In genomic region chr8:84945633-84946527, GRCm38 (mm10) we compare ENCODE assay signal across 1 mouse cellular context.
TF ChIP-seq lines count a peak whose summit lies in the region.

No protein-coding gene starts in this region.

TF ChIP-seq in CH12.LX, 34 proteins besides CTCF, POLR2A, EP300 and RAD21 (continued from another document):
- TF ChIP-seq MXI1 (IDR thresholded peaks at IDR 0.05; ENCODE audit: low read depth, low read length) (no peak), CHD2 (IDR thresholded peaks at IDR 0.05; ENCODE audit: low read length) (no peak), JUND (conservative IDR thresholded peaks at IDR 0.05; ENCODE audit: low read depth, low read length) (no peak), TBP (conservative IDR thresholded peaks at IDR 0.05; ENCODE audit: low read depth, low read length) (no peak), MAFK (IDR thresholded peaks at IDR 0.05; ENCODE audit: insufficient replicate concordance, low read length) (no peak), NELFE (IDR thresholded peaks at IDR 0.05; ENCODE audit: low read depth, low read length) (no peak), MYC (IDR thresholded peaks at IDR 0.05; ENCODE audit: low read depth, low read length) (no peak), TCF12 (IDR thresholded peaks at IDR 0.05; ENCODE audit: low read depth, low read length) (no peak), POLR2AphosphoS2 (IDR thresholded peaks at IDR 0.05; ENCODE audit: low read depth, low read length) (no peak), E2F4 (IDR thresholded peaks at IDR 0.05; ENCODE audit: insufficient replicate concordance, low read depth, low read length) (no peak)
TF ChIP-seq in CH12.LX: peak in this region for 0.
